Mouse (Mus musculus) heart, postnatal 25 days (tissue): Measurements from ENCODE around the gene Mgll. TPM values are rescaled to one million over a fixed set of nuclear protein-coding genes. Genes with fewer than 3 reads are reported as not detected.

ENCODE experiments used
- DNase-seq: peaks from one replicate; pipeline ENCODE4 v3.0.0; 2022; ENCODE audit warnings: low spot score
- intact Hi-C: fragments of 180-260 bp; cut with DNase I; formaldehyde crosslinking; loops from one replicate; pipeline ENCODE4 v1.15.1; 2025
- total RNA-seq, 2 experiments: library from RNA; stranded (reverse); gene quantifications; 2 replicates each; pipeline ENCODE4 v1.2.3; 2021

Gene Mgll
- total RNA-seq, 2 experiments from 2014 or later, result 115 to 127 TPM

DNA sequence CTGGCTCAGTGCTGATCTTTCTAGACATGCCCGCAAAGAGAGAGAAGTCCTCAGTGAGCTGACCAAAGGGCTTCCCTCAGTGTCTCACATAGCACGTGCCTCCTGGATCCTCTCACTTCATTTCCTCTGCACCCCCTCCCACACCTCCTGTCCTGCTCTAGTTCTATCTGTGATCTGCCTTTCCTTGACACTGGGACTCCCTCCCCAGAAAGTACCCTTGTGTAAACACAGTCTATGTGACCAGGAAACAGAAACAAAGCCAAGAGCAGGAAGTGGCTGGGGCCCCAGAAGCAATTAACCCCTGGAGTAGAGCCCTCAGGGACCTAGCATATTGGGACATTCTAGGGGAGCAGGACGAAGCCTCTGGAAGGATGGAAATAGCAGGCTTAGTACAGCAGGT is 96.6 kb downstream of the Mgll start:
- DNase-seq, result no peak
- intact Hi-C loops, result loop anchor here (5.0 kb wide), 1 partner anchor 94 kb away; no protein-coding TSS in a partner anchor

DNA sequence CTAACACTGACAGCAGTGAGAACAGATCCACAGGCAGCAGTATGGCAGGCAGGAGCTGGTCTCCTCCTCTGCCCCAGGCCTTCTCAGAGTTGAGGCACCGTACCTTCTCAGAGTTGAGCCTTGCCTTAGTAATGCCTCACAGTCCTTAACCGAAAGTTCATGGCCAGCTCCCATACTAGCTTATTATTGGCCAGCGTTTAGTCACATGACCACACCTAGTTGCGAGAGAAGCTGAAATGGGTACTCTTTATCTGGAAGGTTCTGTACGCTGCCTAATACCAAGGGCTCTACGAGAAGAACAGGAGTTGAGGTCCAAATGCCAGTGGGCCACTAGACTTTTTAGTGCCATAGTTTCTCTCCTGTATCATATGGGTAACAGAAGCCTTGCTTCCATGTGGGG is 97.1 kb downstream of the Mgll start:
- intact Hi-C loops, result loop anchor here (5.0 kb wide), 1 partner anchor 94 kb away; no protein-coding TSS in a partner anchor
- DNase-seq, result no peak

DNA sequence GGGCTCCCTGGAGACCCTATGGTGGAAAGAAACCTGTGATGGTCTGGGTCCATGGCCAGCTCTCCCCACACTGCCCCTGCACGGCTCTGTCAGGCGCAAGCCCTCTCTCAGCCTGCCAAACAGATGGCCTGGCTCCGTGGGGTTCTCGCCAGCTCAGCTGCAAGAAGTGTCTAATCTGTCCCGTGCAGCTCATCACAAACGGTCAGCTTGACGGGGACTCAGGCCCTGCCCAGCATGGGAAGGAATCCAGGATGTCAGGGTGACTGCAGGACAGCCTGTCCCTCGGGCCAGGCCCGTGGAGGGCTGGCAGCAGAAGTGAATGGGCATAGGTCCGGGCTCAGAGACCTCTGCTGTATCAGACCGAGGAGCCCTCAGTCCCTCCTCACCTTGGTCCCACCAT is 97.7 kb downstream of the Mgll start:
- intact Hi-C loops, result loop anchor here (5.0 kb wide), 1 partner anchor 95 kb away; no protein-coding TSS in a partner anchor
- DNase-seq, result peak; percentile 66

DNA sequence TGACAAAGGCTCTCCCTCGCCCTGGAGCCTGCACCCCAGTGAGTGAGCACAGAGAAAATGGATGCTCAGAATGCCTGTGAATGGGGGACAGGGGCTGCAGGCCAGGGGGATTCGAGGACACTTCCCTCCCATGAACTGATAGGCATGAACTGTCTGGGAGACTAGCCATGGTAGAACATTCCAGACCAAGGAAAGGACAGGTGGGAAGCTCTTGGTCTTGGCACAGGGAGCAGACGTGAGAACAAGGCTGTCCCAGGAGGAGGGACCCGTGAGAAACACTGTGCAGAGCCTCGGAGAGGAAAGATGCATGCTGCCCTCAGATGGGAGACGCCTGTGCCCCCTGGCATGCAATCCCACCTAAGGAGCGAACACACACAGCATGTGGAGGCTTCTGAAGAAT is 100.0 kb downstream of the Mgll start:
- no peak for DNase-seq

DNA sequence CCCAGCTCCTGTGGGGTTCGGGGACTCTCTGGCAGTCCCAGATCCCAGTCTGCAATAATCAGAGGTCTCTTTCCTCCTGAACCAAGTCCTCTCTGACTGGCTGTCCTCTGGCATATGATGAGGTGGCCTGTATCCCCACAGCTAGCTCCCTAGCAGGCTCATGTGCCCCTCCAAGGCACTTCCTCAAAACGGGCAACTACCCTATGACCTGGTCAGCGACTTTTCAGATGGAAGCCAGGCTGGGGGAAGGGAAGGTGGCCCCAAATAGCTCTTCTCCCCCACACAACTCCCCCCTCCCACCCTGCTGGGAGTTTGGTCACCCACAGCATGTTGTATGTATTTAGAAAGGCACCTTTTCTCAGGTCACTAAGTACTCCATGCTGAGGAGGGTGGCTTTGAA is 101.9 kb downstream of the Mgll start:
- no peak for DNase-seq
- intact Hi-C loops, result loop anchor here (2.0 to 5.0 kb wide), 2 partner anchors 39 to 184 kb away; no protein-coding TSS in a partner anchor

More for the DNA sequence above, 100.0 kb downstream of the Mgll start:
- intact Hi-C loops, result loop anchor here (5.0 kb wide), 1 partner anchor 97 kb away; no protein-coding TSS in a partner anchor

DNA sequence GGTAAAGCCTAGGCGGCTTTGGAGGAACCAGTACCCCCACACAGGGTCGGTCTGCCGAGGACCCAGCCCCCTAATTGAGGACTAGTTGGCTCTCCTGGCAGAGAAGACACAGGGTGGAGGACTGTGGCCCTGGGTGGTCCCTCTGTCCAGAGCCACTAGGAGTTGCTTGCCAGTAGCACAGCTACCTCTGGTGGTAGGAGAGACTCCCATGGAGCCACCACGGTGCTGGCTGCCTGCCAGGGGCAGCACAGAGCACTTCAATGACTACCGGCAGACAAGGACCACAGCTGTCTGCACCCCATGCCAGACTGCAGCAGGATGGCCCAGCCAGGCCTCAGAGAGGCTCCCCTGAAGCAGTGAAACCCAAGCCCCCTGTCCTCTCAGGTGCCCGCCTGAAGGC is 102.3 kb downstream of the Mgll start:
- intact Hi-C loops, result loop anchor here (2.0 to 5.0 kb wide), 2 partner anchors 40 to 184 kb away; no protein-coding TSS in a partner anchor
- peak; percentile 40 for DNase-seq

DNA sequence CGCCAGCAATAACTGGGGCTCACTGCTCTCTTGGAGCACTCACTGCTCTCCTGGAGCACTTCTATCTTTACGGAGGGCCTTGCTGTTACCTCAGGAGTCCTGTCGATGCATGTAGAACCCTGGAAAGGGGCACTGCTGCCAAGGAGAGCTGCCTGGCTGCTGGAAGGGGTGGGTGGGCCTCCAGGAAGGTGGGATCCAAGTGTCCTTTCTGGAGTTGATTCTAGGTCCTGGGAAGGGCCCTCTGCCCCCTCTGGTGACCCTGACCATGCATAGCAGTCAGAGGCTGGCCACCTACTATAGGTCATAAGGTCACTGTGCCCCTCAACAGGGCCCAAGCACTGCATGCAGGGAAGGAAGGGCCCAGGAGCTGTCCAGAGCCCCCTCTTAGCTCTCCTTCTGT is 102.8 kb downstream of the Mgll start:
- intact Hi-C loops, result loop anchor here (2.0 to 5.0 kb wide), 2 partner anchors 40 to 185 kb away; no protein-coding TSS in a partner anchor
- DNase-seq, result no peak

DNA sequence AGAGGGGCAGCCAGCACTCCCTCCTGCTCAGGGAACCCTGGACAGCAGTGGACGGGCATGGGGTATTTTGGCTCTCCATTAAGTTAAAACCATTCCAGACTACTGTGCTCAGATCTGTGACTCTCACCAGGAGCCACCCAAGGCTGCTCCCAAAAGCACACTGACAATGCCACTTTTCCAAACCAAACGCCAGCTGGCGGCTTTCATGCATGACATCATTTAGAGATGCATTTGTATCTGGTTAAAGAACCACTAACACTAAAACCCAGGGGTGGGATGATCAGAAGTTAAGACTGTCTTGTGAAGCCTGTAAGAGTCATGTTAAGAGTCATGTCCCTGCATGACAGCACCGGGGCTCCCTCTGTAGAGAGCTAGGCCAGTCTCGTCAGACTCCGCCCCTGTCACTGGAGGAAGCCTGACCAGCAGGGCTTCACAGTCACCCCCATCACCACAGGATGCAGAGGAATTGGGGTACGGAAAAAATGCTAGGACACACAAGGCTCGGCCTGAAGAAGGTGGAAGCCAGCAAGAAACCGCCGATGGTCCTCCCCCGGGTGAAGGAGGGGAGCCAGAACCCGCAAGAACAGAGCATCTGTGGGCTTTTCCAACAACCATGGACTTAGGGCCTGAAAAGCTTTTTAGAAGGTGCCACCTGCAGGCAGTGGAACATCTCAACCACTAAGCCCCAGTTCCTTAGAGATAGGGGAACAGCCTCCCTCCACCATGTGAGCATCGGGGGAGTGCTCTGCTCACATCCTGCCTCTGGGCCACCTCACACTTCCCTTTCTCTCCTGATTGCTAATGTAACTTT is 103.4 kb downstream of the Mgll start:
- intact Hi-C loops, result loop anchor here (2.0 to 5.0 kb wide), 2 partner anchors 41 to 185 kb away; no protein-coding TSS in a partner anchor
- no peak for DNase-seq

DNA sequence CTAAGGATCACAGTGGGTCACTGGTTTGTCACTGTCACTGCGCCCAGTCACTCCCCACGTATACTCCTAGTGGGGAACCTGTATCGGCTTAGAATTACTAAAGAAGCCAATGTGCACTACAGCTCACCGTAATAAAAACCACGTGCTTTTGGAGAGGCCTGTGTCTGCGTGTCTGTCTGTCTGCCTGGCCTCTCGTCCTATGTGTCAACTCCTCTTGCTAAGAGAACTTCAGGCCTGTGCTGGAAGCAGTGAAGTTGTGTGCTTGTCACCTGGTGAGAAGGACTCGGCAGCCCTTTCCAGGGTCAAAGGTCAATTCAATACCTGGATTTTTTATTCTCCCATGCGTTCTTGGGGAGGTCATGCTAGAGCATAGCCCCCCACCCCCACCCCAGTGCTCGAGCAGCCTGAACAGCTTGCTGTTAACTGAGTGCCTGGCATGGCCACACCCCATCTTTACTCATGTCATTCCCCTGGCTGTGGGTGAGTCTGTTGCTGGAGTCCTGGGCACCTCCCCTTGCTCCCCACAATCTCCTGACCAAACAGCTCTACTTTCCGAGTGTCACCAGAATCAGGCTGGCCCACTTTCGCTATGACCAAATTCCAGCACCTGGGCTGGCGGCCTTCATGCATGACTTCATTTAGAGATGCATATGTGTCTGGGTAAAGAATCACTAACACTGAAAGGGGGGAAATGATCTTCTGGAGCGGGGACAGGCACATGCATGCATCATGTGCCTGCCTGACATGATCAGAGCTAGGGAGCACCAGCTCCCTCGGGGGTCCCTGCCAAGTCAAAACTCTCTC is 104.2 kb downstream of the Mgll start:
- intact Hi-C loops, result loop anchor here (5.0 kb wide), 1 partner anchor 186 kb away; no protein-coding TSS in a partner anchor

DNA sequence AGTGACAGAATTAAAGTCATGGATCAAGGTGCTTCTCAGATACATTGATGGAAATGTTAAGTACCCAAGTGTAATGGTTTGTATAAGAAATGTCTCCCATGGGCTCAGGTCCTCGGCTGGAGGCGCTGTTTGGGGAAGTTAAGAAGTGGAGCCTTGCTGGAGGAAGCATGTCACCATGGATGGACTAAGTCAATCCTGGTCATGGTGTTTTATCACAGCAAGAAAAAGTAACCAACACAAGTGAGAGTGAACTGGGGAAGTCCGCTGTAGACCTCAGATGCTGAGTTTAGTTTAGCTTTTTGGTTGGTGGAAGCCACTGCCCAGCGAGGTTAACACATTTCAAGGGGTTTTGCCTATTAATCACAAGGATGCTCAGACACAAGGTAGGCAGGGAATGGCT is 105.4 kb downstream of the Mgll start:
- intact Hi-C loops, result loop anchor here (5.0 kb wide), 1 partner anchor 187 kb away; no protein-coding TSS in a partner anchor
- no peak for DNase-seq

More for the DNA sequence above, 104.2 kb downstream of the Mgll start:
- DNase-seq, result no peak

DNA sequence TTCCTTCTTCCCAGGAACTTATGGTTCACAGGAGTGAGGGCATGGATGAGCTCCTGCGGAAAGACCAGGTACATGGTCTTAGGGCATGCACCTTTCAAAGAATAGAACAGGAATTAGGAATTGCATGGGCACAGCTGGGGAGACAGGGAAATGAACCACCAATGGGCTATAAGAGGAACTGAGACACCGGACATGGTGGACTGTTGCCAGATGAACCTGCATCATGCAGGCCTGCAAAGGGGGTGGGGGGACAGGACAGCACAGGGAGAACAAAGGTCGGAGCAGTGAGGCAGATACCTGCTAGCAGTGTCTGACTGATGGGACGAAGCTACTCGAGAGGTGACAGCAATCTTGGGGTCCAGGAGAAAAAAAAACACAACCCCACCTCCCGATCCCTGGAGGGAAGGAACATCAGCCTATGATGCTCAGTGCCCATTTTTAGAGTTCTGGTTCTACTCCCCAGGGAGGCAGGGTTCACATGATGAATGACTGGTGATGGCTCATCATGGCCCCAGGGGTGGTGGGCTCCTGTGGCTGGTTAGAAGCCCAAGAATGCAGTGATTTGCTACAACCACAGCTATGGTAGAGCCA is 106.0 kb downstream of the Mgll start:
- intact Hi-C loops, result loop anchor here (1.0 to 5.0 kb wide), 2 partner anchors 16 to 268 kb away; no protein-coding TSS in a partner anchor
- no peak for DNase-seq

DNA sequence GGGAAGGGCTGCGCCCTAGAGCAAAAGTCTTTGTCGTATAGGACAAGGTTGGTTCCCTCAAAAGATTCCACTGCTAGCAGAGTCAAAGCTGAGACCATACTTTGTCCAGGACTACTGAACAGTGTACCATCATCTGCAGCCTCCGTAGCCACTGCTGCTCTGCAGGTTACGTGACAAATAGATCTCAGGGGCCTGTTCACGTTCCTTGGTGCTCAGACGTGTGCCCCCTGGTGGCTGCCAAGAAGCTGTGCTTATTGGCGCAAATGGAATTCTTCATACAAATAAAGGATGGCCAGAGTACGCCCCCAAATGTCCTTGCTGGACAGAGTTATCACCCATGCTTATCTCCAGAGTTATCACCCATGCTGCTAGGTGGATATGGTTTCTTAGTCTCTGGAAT is 107.2 kb downstream of the Mgll start:
- no peak for DNase-seq
- intact Hi-C loops, result loop anchor here (1.0 to 5.0 kb wide), 2 partner anchors 242 to 269 kb away; no protein-coding TSS in a partner anchor

DNA sequence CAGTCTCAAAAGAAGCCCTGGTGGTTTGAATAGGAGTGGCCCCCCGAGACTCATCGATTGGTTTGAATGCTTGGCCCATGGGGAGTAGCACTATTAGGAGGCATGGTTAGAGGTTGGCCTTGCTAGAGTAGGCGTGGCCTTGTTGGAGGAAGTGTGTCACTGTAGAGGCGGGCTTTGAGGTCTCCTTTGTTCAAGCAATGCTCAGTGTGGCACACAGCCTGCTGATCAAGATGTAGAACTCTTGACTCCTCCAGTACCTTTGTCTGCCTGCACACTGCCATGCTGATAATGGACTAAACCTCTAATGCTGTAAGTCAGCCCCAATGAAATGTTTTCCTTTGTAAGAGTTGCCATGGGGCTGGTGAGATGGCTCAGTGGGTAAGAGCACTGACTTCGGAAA is 108.5 kb downstream of the Mgll start:
- intact Hi-C loops, result loop anchor here (5.0 kb wide), 1 partner anchor 270 kb away; no protein-coding TSS in a partner anchor
- DNase-seq, result no peak

DNA sequence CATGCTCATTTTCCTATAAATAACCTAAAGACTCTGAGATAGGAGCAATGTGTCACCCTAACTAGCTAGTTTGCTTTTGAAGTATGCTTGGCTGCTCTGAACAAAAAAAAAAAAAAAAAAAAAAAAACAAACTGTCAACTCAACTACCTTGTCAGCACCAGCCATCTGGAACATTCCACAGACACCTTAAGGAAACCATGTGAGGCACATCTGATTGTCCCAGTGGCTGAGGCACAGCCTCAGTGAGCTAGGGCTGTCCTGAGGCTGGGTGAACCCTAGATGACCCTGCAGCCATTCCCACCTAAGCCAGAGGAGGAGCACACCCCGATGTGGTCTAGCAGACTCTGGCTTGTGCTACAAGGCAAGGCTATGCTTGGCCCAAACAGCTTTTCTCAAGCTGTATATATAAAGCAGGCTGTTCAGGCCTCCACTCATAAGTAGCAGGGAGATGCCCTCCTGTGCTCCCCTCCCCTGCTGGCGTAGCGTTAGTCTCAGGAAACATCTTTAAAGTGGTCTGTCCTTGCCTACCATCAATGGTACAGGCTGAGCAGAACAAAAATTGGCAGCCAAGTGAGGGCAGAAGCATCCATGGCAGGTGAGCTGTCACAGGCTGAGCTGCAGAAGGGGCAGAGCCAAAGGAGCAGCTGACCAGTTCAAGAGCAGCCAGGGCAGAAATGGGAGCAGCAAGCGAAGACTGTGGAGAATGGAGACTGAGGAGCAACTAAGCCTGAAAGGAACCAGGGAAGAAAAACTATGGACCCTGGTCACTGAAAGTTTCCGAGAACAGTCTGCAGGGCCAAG is 109.3 kb downstream of the Mgll start:
- intact Hi-C loops, result loop anchor here (5.0 kb wide), 1 partner anchor 271 kb away; no protein-coding TSS in a partner anchor
- no peak for DNase-seq

DNA sequence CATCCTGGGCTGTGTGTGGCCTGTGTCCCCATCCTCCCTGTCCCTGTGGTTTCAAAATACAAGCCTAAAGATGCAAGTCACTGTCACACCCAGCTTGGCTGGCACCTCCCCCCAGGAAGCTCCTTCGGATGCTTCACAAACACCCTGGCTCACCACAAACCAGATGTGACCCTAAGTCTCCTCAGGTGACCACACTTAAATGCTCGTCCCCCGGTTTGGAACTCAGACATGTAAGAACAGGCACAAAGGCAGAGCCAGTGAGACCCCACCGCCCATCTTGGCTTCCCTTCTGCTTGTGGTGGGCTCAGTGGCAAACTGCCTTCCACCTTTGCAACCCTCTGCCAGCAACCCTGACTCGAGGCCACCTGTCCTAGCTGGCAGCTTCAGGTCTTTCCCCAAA is 110.8 kb downstream of the Mgll start:
- intact Hi-C loops, result no loop called here
- DNase-seq, result no peak

DNA sequence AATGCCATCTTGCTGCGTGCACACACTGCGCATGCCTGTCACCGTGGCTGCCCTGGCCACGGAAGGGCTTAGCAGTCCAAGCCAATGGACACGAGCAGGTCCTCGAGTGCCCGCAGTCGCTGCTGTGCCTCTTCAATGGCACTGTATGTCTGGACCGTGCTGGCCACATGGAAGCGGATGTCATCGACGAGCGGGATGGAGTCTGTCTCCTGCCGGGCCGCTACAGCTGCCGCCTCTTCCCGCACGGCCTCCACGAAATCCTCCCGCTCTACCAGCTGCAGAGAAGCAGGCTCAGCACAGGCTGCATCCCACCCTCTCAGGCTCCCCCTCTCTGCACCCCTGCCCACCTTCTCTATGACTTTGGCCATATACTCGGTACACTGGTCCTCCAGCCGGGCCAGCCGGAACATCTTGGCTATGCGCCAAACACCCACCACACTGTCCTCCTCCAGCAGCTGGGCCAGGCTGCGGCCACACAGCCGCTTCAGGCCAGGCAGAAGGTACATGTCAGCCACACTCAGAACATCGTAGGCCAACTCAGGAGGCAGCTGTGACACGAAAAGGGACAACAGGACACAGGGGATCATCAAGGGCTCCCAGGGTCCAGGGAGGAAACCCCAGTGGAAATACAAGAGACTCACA is 112.1 kb downstream of the Mgll start:
- intact Hi-C loops, result no loop called here
- DNase-seq, result no peak

DNA sequence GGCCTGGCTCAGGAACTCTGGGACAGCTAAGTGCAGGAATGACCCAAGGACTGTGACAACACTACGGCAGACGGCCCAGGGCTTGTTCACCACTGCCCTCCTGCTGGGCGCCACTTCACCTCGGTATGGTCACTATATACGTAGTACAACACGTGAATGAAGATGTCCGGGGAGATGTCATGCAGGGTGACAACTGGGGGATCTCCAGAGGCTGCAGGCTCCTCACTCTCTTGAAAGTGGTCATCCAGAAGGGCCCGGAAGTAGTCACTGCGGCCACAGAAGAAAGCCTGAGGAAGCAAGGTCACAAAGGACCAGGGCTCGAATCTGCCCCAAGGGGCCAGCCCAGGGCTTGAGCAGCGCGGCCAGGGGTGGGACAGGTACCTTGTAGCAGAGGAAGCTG is 113.8 kb downstream of the Mgll start:
- intact Hi-C loops, result no loop called here
- no peak for DNase-seq

DNA sequence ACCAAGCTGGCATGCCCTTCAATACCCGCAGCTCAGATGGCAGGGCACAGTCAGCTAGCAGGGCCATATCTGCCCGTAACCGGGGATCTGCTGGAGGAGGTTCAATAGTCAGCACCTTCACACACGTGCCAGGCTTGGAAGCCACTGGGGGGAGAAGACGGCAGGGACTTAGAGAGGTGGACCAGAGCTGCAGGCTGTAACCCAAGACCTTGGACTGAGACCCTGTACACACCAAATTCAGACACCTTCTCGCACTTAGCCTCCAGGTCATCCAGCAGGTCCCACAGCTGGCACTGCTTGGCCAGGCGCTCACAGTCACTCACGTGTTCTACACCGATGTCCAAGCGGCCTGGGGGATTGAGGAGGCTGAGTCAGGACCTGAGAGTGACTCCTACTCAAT is 114.4 kb downstream of the Mgll start:
- no peak for DNase-seq
- intact Hi-C loops, result no loop called here
